In genomic region chr1:181327636-181328420, GRCm38 (mm10) we compare ENCODE assay signal across 22 mouse cellular contexts. TPM values are rescaled to one million over a fixed set of nuclear protein-coding genes. Genes with fewer than 3 reads are reported as not detected.
DNase-seq lines count a peak whose midpoint lies in the region; ATAC-seq and TF ChIP-seq lines count a peak whose summit lies in the region.
"Had no signal": no experiment of that assay in that cellular context is flagged by ENCODE, and none has a peak within 500 bp of the region (broad histone marks: within the 10 kb centered on the region; RNA-seq: fewer than 3 reads in every experiment).

No protein-coding gene starts in this region.

- no peak overlapping the region for H3K4me3 ChIP-seq in heart, embryonic 10.5 days
- no peak overlapping the region for H3K4me3 ChIP-seq in gastrocnemius, adult 2 months
- no peak overlapping the region for H3K4me3 ChIP-seq in kidney, adult 2 months (ENCODE audit: insufficient read depth, low read depth, low read length)
- H3K4me3 ChIP-seq: forebrain, embryonic 13.5 days; limb, embryonic 15.5 days; megakaryocyte, embryonic 14.5 days; midbrain, embryonic 15.5 days; myocyte had no signal

- intact Hi-C loops in heart, postnatal 25 days (cut with DNase I): no loop called here
- intact Hi-C loops in gastrocnemius, adult 2 months (cut with DNase I): no loop called here

- WGBS in heart, embryonic 10.5 days: 86% methylated on average over 10 of the region's 10 CpGs
- WGBS in kidney, adult 2 months: 85% methylated on average over 10 of the region's 10 CpGs

- DNase-seq in heart, embryonic 10.5 days (ENCODE audit: low spot score): peak; percentile 41
- DNase-seq in heart, postnatal 25 days (ENCODE audit: low spot score): no peak
- DNase-seq in right cerebral cortex, adult 2 months (ENCODE audit: low spot score in 2 of 2): peak; percentile 40 to 59
- no peak for DNase-seq in right cerebral cortex, postnatal 4 days
- DNase-seq in left cerebral cortex, adult 9 months (ENCODE audit: low spot score in 2 of 2): peak; percentile 45 to 57
- DNase-seq in gastrocnemius, adult 2 months: no peak
- no peak for DNase-seq in kidney, adult 2 months
- DNase-seq: B cell, adult 2 months; cerebellum, adult 9-11 months; kidney, adult 8-10 months; kidney, postnatal 14 days; lung, postnatal 10 days had no signal

- no peaks in the 10 kb centered on the region for H3K4me1 ChIP-seq in heart, embryonic 10.5 days
- no peaks in the 10 kb centered on the region for H3K4me1 ChIP-seq in kidney, adult 2 months (ENCODE audit: control insufficient read depth, insufficient read depth, low read length)
- H3K4me1 ChIP-seq: limb, embryonic 15.5 days; midbrain, embryonic 15.5 days had no signal

- H3K36me3 ChIP-seq in heart, embryonic 10.5 days: no peaks in the 10 kb centered on the region
- H3K36me3 ChIP-seq in kidney, adult 2 months (ENCODE audit: control insufficient read depth, insufficient read depth, low read length): no peaks in the 10 kb centered on the region
- H3K36me3 ChIP-seq: limb, embryonic 15.5 days; midbrain, embryonic 15.5 days had no signal

- TF ChIP-seq POLR2A in kidney, adult 2 months (IDR thresholded peaks at IDR 0.05; ENCODE audit: low read depth, low read length): no peak

- no peak overlapping the region for H3K27ac ChIP-seq in heart, embryonic 10.5 days
- no peak overlapping the region for H3K27ac ChIP-seq in gastrocnemius, adult 2 months
- no peak overlapping the region for H3K27ac ChIP-seq in kidney, adult 2 months (ENCODE audit: insufficient read depth, low read depth, low read length)
- H3K27ac ChIP-seq: forebrain, embryonic 13.5 days; limb, embryonic 15.5 days; midbrain, embryonic 15.5 days; stomach, postnatal 0 days had no signal

- H3K9me3 ChIP-seq in heart, embryonic 10.5 days: no peaks in the 10 kb centered on the region
- H3K9me3 ChIP-seq: forebrain, embryonic 13.5 days; limb, embryonic 15.5 days; midbrain, embryonic 15.5 days had no signal

- peak; percentile 45 for ATAC-seq in megakaryocyte progenitor cell, adult 5-6 weeks (replicated peaks; ENCODE audit: poor library complexity)
- ATAC-seq: forebrain, embryonic 13.5 days; midbrain, embryonic 15.5 days had no signal

- no peak for TF ChIP-seq CTCF in gastrocnemius, adult 2 months (IDR thresholded peaks at IDR 0.05)
- no peak for TF ChIP-seq CTCF in kidney, adult 2 months (conservative IDR thresholded peaks at IDR 0.05; ENCODE audit: insufficient read depth, insufficient read length, low read depth, low read length)

- H3K27me3 ChIP-seq in heart, embryonic 10.5 days (ENCODE audit: insufficient read depth, poor library complexity, severe bottlenecking): no peaks in the 10 kb centered on the region
- no peaks in the 10 kb centered on the region for H3K27me3 ChIP-seq in kidney, adult 2 months (replicated peaks; ENCODE audit: control insufficient read depth, insufficient read depth, low read length)
- H3K27me3 ChIP-seq: forebrain, embryonic 13.5 days; limb, embryonic 15.5 days; midbrain, embryonic 15.5 days had no signal

RNA-seq across cellular contexts. Expression of gene Cnih3, which starts 24.6 kb away (rescaled TPM):
- 0.14 and 0.23 TPM in 2 replicates for polyA plus RNA-seq in heart, embryonic 10.5 days (2016; fragmentation: Nextera tagmentation; extraction: Ambion mirVana)
- total RNA-seq in heart, postnatal 25 days (2021): not detected
- not detected in 2 replicates for total RNA-seq in megakaryocyte progenitor cell, adult 5-6 weeks (2015)
- not detected in 2 replicates for total RNA-seq in megakaryocyte progenitor cell, adult 5-6 weeks (2017)
- not detected for total RNA-seq in gastrocnemius, adult 2 months (2021)
- polyA plus RNA-seq in kidney, adult 2 months (2012; rRNA removed): not detected in 2 replicates
- total RNA-seq: gastrocnemius, adult 8-10 months; heart, adult 8-10 months had no signal
- polyA plus RNA-seq: heart, embryonic 16.5 days had no signal

Comparison
In these comparisons a context has a peak if more than half of its experiments do, and no peak if none do; other contexts are left out.
1. DNase-seq: peak in heart, embryonic 10.5 days (single experiment), right cerebral cortex, adult 2 months (2 of 2) and left cerebral cortex, adult 9 months (2 of 2); none in heart, postnatal 25 days (single experiment), right cerebral cortex, postnatal 4 days (single experiment), gastrocnemius, adult 2 months (single experiment) and kidney, adult 2 months (single experiment).